Mouse (Mus musculus) MEL (cell line): Measurements from ENCODE around the gene Fgg.

Experiments used
- CTCF ChIP-seq, 3 experiments: IDR thresholded peaks in 2 of 3; conservative IDR thresholded peaks in 1 of 3; 2 replicates each; pipeline ENCODE4 v1.5.1; 2011 to 2012; ENCODE audit warnings: low read length in 3 of 3, low read depth in 2 of 3, mild to moderate bottlenecking in 2 of 3, improper control_type of control experiment in 1 of 3, inconsistent platforms in 1 of 3, mixed read lengths in 1 of 3, moderate library complexity in 1 of 3; ENCODE audit not compliant: control insufficient read depth in 1 of 3, insufficient read depth in 1 of 3, poor library complexity in 1 of 3, severe bottlenecking in 1 of 3
- EP300 ChIP-seq, 2 experiments: IDR thresholded peaks; 2 replicates each; pipeline ENCODE4 v1.6.1; 2011; ENCODE audit warnings: improper control_type of control experiment in 2 of 2, low read length in 2 of 2, low read depth in 1 of 2, mild to moderate bottlenecking in 1 of 2
- ETS1 ChIP-seq: IDR thresholded peaks from 2 replicates; pipeline ENCODE4 v1.6.1; 2012; ENCODE audit warnings: low read depth, mild to moderate bottlenecking, inconsistent platforms, low read length, improper control_type of control experiment, moderate library complexity
- GATA1 ChIP-seq: IDR thresholded peaks from 2 replicates; pipeline ENCODE4 v1.6.1; 2011; ENCODE audit warnings: low read depth, low read length, improper control_type of control experiment
- MYB ChIP-seq: IDR thresholded peaks from 2 replicates; pipeline ENCODE4 v1.6.1; 2011; ENCODE audit warnings: mild to moderate bottlenecking, low read depth, low read length, improper control_type of control experiment
- MYC ChIP-seq: IDR thresholded peaks from 2 replicates; pipeline ENCODE4 v1.6.1; 2011; ENCODE audit warnings: low read depth, mild to moderate bottlenecking, low read length, improper control_type of control experiment, moderate library complexity
- POLR2A ChIP-seq, 2 experiments: IDR thresholded peaks; 2 replicates each; pipeline ENCODE4 v1.6.1; 2011 to 2012; ENCODE audit warnings: low read length in 2 of 2, mild to moderate bottlenecking in 2 of 2, control low read depth in 1 of 2, improper control_type of control experiment in 1 of 2, low read depth in 1 of 2, moderate library complexity in 1 of 2; ENCODE audit not compliant: control insufficient read depth in 1 of 2, insufficient read depth in 1 of 2, poor library complexity in 1 of 2
- POLR2AphosphoS2 ChIP-seq: IDR thresholded peaks from 2 replicates; pipeline ENCODE4 v1.6.1; 2011; ENCODE audit warnings: low read length, improper control_type of control experiment
- RCOR1 ChIP-seq: IDR thresholded peaks from 2 replicates; pipeline ENCODE4 v1.6.1; 2012; ENCODE audit warnings: low read depth, mild to moderate bottlenecking, inconsistent platforms, low read length, improper control_type of control experiment
- TBP ChIP-seq: IDR thresholded peaks from 2 replicates; pipeline ENCODE4 v1.8.0; 2011; ENCODE audit warnings: low read depth, low read length, improper control_type of control experiment

GRCm38 (mm10) chr3:82998772-82999463, 8.6 kb upstream of the Fgg start:
- TF ChIP-seq MYC, result no peak
- no peak for TF ChIP-seq ETS1
- TF ChIP-seq CTCF (IDR thresholded peaks at IDR 0.05 in 2 of 3, conservative IDR thresholded peaks at IDR 0.05 in 1 of 3; ENCODE audit: control insufficient read depth in 1 of 3, insufficient read depth in 1 of 3, low read depth in 2 of 3, low read length in 3 of 3, poor library complexity in 1 of 3, severe bottlenecking in 1 of 3), result peak in 1 of 3 experiments; percentile 66; a peak in 2 of 6 replicates
- no peak for TF ChIP-seq POLR2AphosphoS2
- TF ChIP-seq RCOR1, result no peak
- TF ChIP-seq POLR2A (IDR thresholded peaks at IDR 0.05; ENCODE audit: control insufficient read depth in 1 of 2, insufficient read depth in 1 of 2, low read depth in 1 of 2, low read length in 2 of 2, poor library complexity in 1 of 2), result no peak
- no peak for TF ChIP-seq TBP
- TF ChIP-seq EP300 (IDR thresholded peaks at IDR 0.05; ENCODE audit: low read depth in 1 of 2, low read length in 2 of 2), result no peak
- TF ChIP-seq GATA1, result no peak
- no peak for TF ChIP-seq MYB
